Mouse (Mus musculus) limb, embryonic 12.5 days (tissue): ENCODE measurements at regions not wholly inside any gene's neighbourhood (a gene's known extent, or its start where the extent isn't known, plus 50 kb on each side); places are given as distances from the start of the nearest gene placed in this dataset.
A peak's percentile ranks its signal among the peaks of the same experiment; 100 is the strongest.
"Not testable (repeated sequence)": the region's sequence is repeated elsewhere in the genome, so short reads cannot be mapped to it uniquely, and the experiment has no call there.

Experiments used
- ATAC-seq: fragments of 200-750 bp; cut with Nextera tagmentation; 2 replicates; pipeline ENCODE4 v1.8.0; 2017; ENCODE audit warnings: low read depth, moderate TSS enrichment; ENCODE audit not compliant: insufficient number of reproducible peaks, insufficient read depth, low FRiP score, low TSS enrichment
- H3K27ac ChIP-seq: fragments of 300-500 bp; sonication (generic); 2 replicates; pipeline ENCODE4 v1.5.1; 2016; ENCODE audit warnings: mild to moderate bottlenecking, moderate library complexity
- H3K27me3 ChIP-seq: fragments of 300-500 bp; sonication (generic); 2 replicates; pipeline ENCODE4 v1.6.1; 2016; ENCODE audit warnings: mild to moderate bottlenecking, moderate library complexity
- H3K36me3 ChIP-seq: fragments of 300-500 bp; sonication (generic); 2 replicates; pipeline ENCODE4 v1.6.1; 2016; ENCODE audit warnings: mild to moderate bottlenecking, moderate library complexity
- H3K4me1 ChIP-seq: fragments of 300-500 bp; sonication (generic); replicated peaks from 2 replicates; pipeline ENCODE4 v1.6.1; 2016
- H3K4me2 ChIP-seq: fragments of 300-500 bp; sonication (generic); 2 replicates; pipeline ENCODE4 v1.6.1; 2016; ENCODE audit warnings: mild to moderate bottlenecking, moderate library complexity
- H3K4me3 ChIP-seq: fragments of 300-500 bp; sonication (generic); replicated peaks from 2 replicates; pipeline ENCODE4 v1.5.1; 2016; ENCODE audit warnings: mild to moderate bottlenecking
- H3K9ac ChIP-seq: fragments of 300-500 bp; sonication (generic); replicated peaks from 2 replicates; pipeline ENCODE4 v1.6.1; 2016; ENCODE audit warnings: mild to moderate bottlenecking, moderate library complexity
- H3K9me3 ChIP-seq: fragments of 300-500 bp; sonication (generic); 2 replicates; pipeline ENCODE4 v1.6.1; 2016; ENCODE audit warnings: mild to moderate bottlenecking, moderate library complexity
- WGBS: fragments of 180-500 bp; shearing (Covaris S2); methylation state at CpG from one replicate; pipeline ENCODE4 v1.1.7; 2016; 5-methylcytosine and 5-hydroxymethylcytosine counted together

GRCm38 (mm10) chr1:59422981-59423941 is 59.0 kb upstream of the Fzd7 start:
- 16% methylated on average over 19 of the region's 19 CpGs for WGBS
- Histone ChIP-seq H3K4me3 (no peak overlapping the region), H3K9ac (peak overlapping the region; percentile 18; the same call in 1 of the 2 replicates), H3K36me3 (no peaks in the 10 kb centered on the region), H3K4me1 (peaks cover 22% of the 10 kb centered on the region), H3K27ac (no peak overlapping the region), H3K27me3 (no peaks in the 10 kb centered on the region), H3K9me3 (no peaks in the 10 kb centered on the region), H3K4me2 (peak overlapping the region; percentile 28; the same call in 1 of the 2 replicates)
- peak; percentile 71; the same call in 1 of the 2 replicates for ATAC-seq

- 88% methylated on average over 1 of the region's 1 CpGs for WGBS
- H3K9ac ChIP-seq, H3K9me3 ChIP-seq, ATAC-seq, H3K4me2 ChIP-seq, H3K4me3 ChIP-seq, H3K27ac ChIP-seq, H3K27me3 ChIP-seq, H3K36me3 ChIP-seq: not testable (repeated sequence)
- peaks cover 17% of the 10 kb centered on the region for H3K4me1 ChIP-seq
Observed at GRCm38 (mm10) chr1:59425771-59426170, 56.5 kb upstream of the Fzd7 start.

- no peaks in the 10 kb centered on the region for H3K9me3 ChIP-seq
- no peak overlapping the region for H3K9ac ChIP-seq
- H3K4me3 ChIP-seq = no peak overlapping the region
- H3K36me3 ChIP-seq = no peaks in the 10 kb centered on the region
- H3K4me1 ChIP-seq = peaks cover 17% of the 10 kb centered on the region
- 69% methylated on average over 9 of the region's 10 CpGs for WGBS
- no peak overlapping the region for H3K27ac ChIP-seq
- H3K4me2 ChIP-seq = no peak overlapping the region
- H3K27me3 ChIP-seq = no peaks in the 10 kb centered on the region
- ATAC-seq = no peak
Observed at GRCm38 (mm10) chr1:59426346-59427203, 55.6 kb upstream of the Fzd7 start.

- Histone ChIP-seq H3K4me2 (no peak overlapping the region), H3K27ac (no peak overlapping the region), H3K9me3 (no peaks in the 10 kb centered on the region), H3K4me3 (no peak overlapping the region), H3K36me3 (no peaks in the 10 kb centered on the region), H3K27me3 (no peaks in the 10 kb centered on the region), H3K4me1 (peaks cover 16% of the 10 kb centered on the region), H3K9ac (no peak overlapping the region)
- no peak for ATAC-seq
- 59% methylated on average over 5 of the region's 5 CpGs for WGBS
Observed at GRCm38 (mm10) chr1:59427204-59427557, 55.0 kb upstream of the Fzd7 start.

- Histone ChIP-seq H3K9me3 (no peaks in the 10 kb centered on the region), H3K4me2 (no peak overlapping the region), H3K36me3 (no peaks in the 10 kb centered on the region), H3K4me1 (no peaks in the 10 kb centered on the region), H3K27me3 (no peaks in the 10 kb centered on the region), H3K27ac (no peak overlapping the region), H3K4me3 (no peak overlapping the region), H3K9ac (no peak overlapping the region)
- WGBS = 88% methylated on average over 4 of the region's 4 CpGs
- ATAC-seq = no peak
Observed at GRCm38 (mm10) chr1:59429289-59429688, 52.9 kb upstream of the Fzd7 start.

- WGBS = 70% methylated on average over 3 of the region's 3 CpGs
- Histone ChIP-seq H3K27me3 (no peaks in the 10 kb centered on the region), H3K4me2 (no peak overlapping the region), H3K4me3 (no peak overlapping the region), H3K9me3 (no peaks in the 10 kb centered on the region), H3K36me3 (no peaks in the 10 kb centered on the region), H3K4me1 (no peaks in the 10 kb centered on the region), H3K9ac (no peak overlapping the region), H3K27ac (no peak overlapping the region)
- ATAC-seq = no peak
Observed at GRCm38 (mm10) chr1:59430234-59430633, 52.0 kb upstream of the Fzd7 start.

GRCm38 (mm10) chr1:59430886-59431486 is 51.2 kb upstream of the Fzd7 start:
- Histone ChIP-seq H3K4me1 (no peaks in the 10 kb centered on the region), H3K9me3 (no peaks in the 10 kb centered on the region), H3K27me3 (no peaks in the 10 kb centered on the region), H3K4me2 (no peak overlapping the region), H3K4me3 (no peak overlapping the region), H3K9ac (no peak overlapping the region), H3K27ac (no peak overlapping the region), H3K36me3 (no peaks in the 10 kb centered on the region)
- WGBS = 89% methylated on average over 6 of the region's 6 CpGs
- ATAC-seq = no peak
